Mouse (Mus musculus) heart, embryonic 14.5 days (tissue): ENCODE results near the gene Camsap2. TPM values are rescaled to one million over a fixed set of nuclear protein-coding genes. Genes with fewer than 3 reads are reported as not detected.

Experiments
- ATAC-seq: fragments of 200-750 bp; cut with Nextera tagmentation; 2 replicates; pipeline ENCODE4 v1.8.0; 2017; ENCODE audit warnings: low read depth, moderate TSS enrichment; ENCODE audit not compliant: insufficient number of reproducible peaks, insufficient read depth, low FRiP score
- H3K27ac ChIP-seq, 2 experiments: fragments of 200-500 bp in 1 of 2; fragments of 300-500 bp in 1 of 2; sonication (generic) in 1 of 2; replicated peaks in 1 of 2; 2 replicates each; pipeline ENCODE4 v1.5.1; 2012 to 2014; ENCODE audit warnings: low read depth in 2 of 2, low read length in 2 of 2, control low read depth in 1 of 2, mild to moderate bottlenecking in 1 of 2, mixed read lengths in 1 of 2; ENCODE audit not compliant: control insufficient read depth in 1 of 2, insufficient read depth in 1 of 2
- H3K27me3 ChIP-seq: fragments of 300-500 bp; sonication (generic); 2 replicates; pipeline ENCODE4 v1.6.1; 2014; ENCODE audit warnings: mild to moderate bottlenecking, low read length, control low read depth; ENCODE audit not compliant: control insufficient read depth, insufficient read depth
- H3K36me3 ChIP-seq: fragments of 300-500 bp; sonication (generic); 2 replicates; pipeline ENCODE4 v1.6.1; 2014; ENCODE audit warnings: mild to moderate bottlenecking, control low read depth, low read length, mixed read lengths; ENCODE audit not compliant: control insufficient read depth, insufficient read depth
- H3K4me1 ChIP-seq, 2 experiments: fragments of 200-500 bp in 1 of 2; fragments of 300-500 bp in 1 of 2; sonication (generic) in 1 of 2; 2 replicates each; pipeline ENCODE4 v1.6.1; 2012 to 2014; ENCODE audit warnings: low read length in 2 of 2, control low read depth in 1 of 2, mixed read lengths in 1 of 2; ENCODE audit not compliant: control insufficient read depth in 2 of 2, insufficient read depth in 2 of 2
- H3K4me2 ChIP-seq: fragments of 300-500 bp; sonication (generic); 2 replicates; pipeline ENCODE4 v1.6.1; 2014; ENCODE audit warnings: mild to moderate bottlenecking, low read length
- H3K4me3 ChIP-seq, 2 experiments: fragments of 200-500 bp in 1 of 2; fragments of 300-500 bp in 1 of 2; sonication (generic) in 1 of 2; 2 replicates each; pipeline ENCODE4 v1.5.1; 2012 to 2014; ENCODE audit warnings: low read length in 2 of 2, mild to moderate bottlenecking in 2 of 2, control low read depth in 1 of 2, low read depth in 1 of 2, moderate library complexity in 1 of 2; ENCODE audit not compliant: control insufficient read depth in 1 of 2, insufficient read depth in 1 of 2
- H3K9ac ChIP-seq: fragments of 300-500 bp; sonication (generic); 2 replicates; pipeline ENCODE4 v1.6.1; 2014; ENCODE audit warnings: mild to moderate bottlenecking, low read length
- H3K9me3 ChIP-seq: fragments of 300-500 bp; sonication (generic); 2 replicates; pipeline ENCODE4 v1.6.1; 2016; ENCODE audit warnings: low read length, control low read depth; ENCODE audit not compliant: control insufficient read depth
- WGBS: fragments of 180-500 bp; shearing (Covaris S2); extraction: QIAGEN DNeasy Blood & Tissue Kit; methylation state at CpG from one replicate; pipeline ENCODE4 v1.1.7; 2014; 5-methylcytosine and 5-hydroxymethylcytosine counted together
- polyA plus RNA-seq: library from polyadenylated mRNA; unstranded; fragments of >200 nt; fragmentation: Nextera tagmentation; extraction: Ambion mirVana; gene quantifications from 2 replicates; pipeline ENCODE4 v1.2.1, GENCODE M21; 2014

The Camsap2 gene
- 12.8 and 13.0 TPM in 2 replicates for polyA plus RNA-seq

- Histone ChIP-seq H3K27ac (peak within 1 kb of the TSS; percentile 92 to 93), H3K4me3 (peak within 1 kb of the TSS; percentile 67 to 87), H3K9ac (peak within 1 kb of the TSS; percentile 82), H3K36me3 (no peaks in the 10 kb centered on the region), H3K9me3 (no peaks in the 10 kb centered on the region), H3K4me1 (peaks cover 8 to 19% of the 10 kb centered on the region in 2 experiments), H3K4me2 (peak within 1 kb of the TSS; percentile 87), H3K27me3 (no peaks in the 10 kb centered on the region)
- WGBS, result under 1% methylated on average over 110 of the region's 121 CpGs
- ATAC-seq, result peak; percentile 92
Measured at GRCm38 (mm10) chr1:136345454-136346372, at the start of gene Camsap2. Gene Camsap2, minus strand, starts transcription at chr1:136346104.

GRCm38 (mm10) chr1:136395073-136395472 lies 49.2 kb upstream of the Camsap2 start:
- H3K4me3 ChIP-seq, result no peak overlapping the region
- H3K36me3 ChIP-seq, result no peaks in the 10 kb centered on the region
- no peak for ATAC-seq
- H3K27ac ChIP-seq, result no peak overlapping the region
- no peak overlapping the region for H3K9ac ChIP-seq
- H3K4me2 ChIP-seq, result peak overlapping the region; percentile 42
- no peaks in the 10 kb centered on the region for H3K9me3 ChIP-seq
- no peaks in the 10 kb centered on the region for H3K27me3 ChIP-seq
- WGBS, result 26% methylated on average over 5 of the region's 5 CpGs
- H3K4me1 ChIP-seq, result no peaks in the 10 kb centered on the region

- Histone ChIP-seq H3K4me2 (peak overlapping the region; percentile 42), H3K4me3 (no peak overlapping the region; a peak in 1 of 4 replicates), H3K27me3 (no peaks in the 10 kb centered on the region), H3K27ac (no peak overlapping the region), H3K4me1 (no peaks in the 10 kb centered on the region), H3K9me3 (no peaks in the 10 kb centered on the region), H3K9ac (no peak overlapping the region), H3K36me3 (no peaks in the 10 kb centered on the region)
- ATAC-seq, result no peak
- 31% methylated on average over 10 of the region's 10 CpGs for WGBS
Measured at GRCm38 (mm10) chr1:136394506-136394905, 48.6 kb upstream of the Camsap2 start.

- Histone ChIP-seq H3K9ac (no peak overlapping the region), H3K4me1 (no peaks in the 10 kb centered on the region), H3K27ac (no peak overlapping the region), H3K4me3 (no peak overlapping the region), H3K4me2 (no peak overlapping the region), H3K36me3 (no peaks in the 10 kb centered on the region), H3K27me3 (no peaks in the 10 kb centered on the region), H3K9me3 (no peaks in the 10 kb centered on the region)
- ATAC-seq, result no peak
- 46% methylated on average over 5 of the region's 6 CpGs for WGBS
Measured at GRCm38 (mm10) chr1:136386914-136387313, 41.0 kb upstream of the Camsap2 start.

GRCm38 (mm10) chr1:136381583-136381982 lies 35.7 kb upstream of the Camsap2 start:
- Histone ChIP-seq H3K9ac (no peak overlapping the region), H3K9me3 (0 out of 2 replicates have a peak, but pooled peaks cover 3% of the 10 kb centered on the region), H3K27ac (no peak overlapping the region), H3K27me3 (no peaks in the 10 kb centered on the region), H3K4me1 (peaks cover 2 to 4% of the 10 kb centered on the region in 2 experiments; a peak in 2 of 4 replicates), H3K4me2 (no peak overlapping the region), H3K36me3 (no peaks in the 10 kb centered on the region), H3K4me3 (no peak overlapping the region)
- ATAC-seq, result no peak
- 70% methylated on average over 5 of the region's 5 CpGs for WGBS

GRCm38 (mm10) chr1:136381169-136381568 lies 35.3 kb upstream of the Camsap2 start:
- H3K4me3 ChIP-seq, result no peak overlapping the region
- 59% methylated on average over 6 of the region's 6 CpGs for WGBS
- no peak overlapping the region for H3K4me2 ChIP-seq
- H3K27me3 ChIP-seq, result no peaks in the 10 kb centered on the region
- 0 out of 2 replicates have a peak, but pooled peaks cover 3% of the 10 kb centered on the region for H3K9me3 ChIP-seq
- peaks cover 2 to 4% of the 10 kb centered on the region in 2 experiments; a peak in 2 of 4 replicates for H3K4me1 ChIP-seq
- 0 out of 4 replicates have a peak overlapping the region, but pooled peaks of 1 of the 2 experiments have one; percentile 9 for H3K27ac ChIP-seq
- no peaks in the 10 kb centered on the region for H3K36me3 ChIP-seq
- H3K9ac ChIP-seq, result no peak overlapping the region
- no peak for ATAC-seq

- ATAC-seq, result no peak
- WGBS, result 81% methylated on average over 8 of the region's 8 CpGs
- Histone ChIP-seq H3K4me2 (no peak overlapping the region), H3K36me3 (no peaks in the 10 kb centered on the region), H3K4me1 (peaks cover 2 to 4% of the 10 kb centered on the region in 2 experiments; a peak in 2 of 4 replicates), H3K9me3 (0 out of 2 replicates have a peak, but pooled peaks cover 3% of the 10 kb centered on the region), H3K27me3 (no peaks in the 10 kb centered on the region), H3K27ac (0 out of 4 replicates have a peak overlapping the region, but pooled peaks of 1 of the 2 experiments have one; percentile 9), H3K9ac (no peak overlapping the region), H3K4me3 (no peak overlapping the region)
Measured at GRCm38 (mm10) chr1:136380606-136381005, 34.7 kb upstream of the Camsap2 start.
